Mouse (Mus musculus) bone marrow macrophage, adult 2 months (primary cell): ENCODE measurements at regions not wholly inside any gene's neighbourhood (a gene's known extent, or its start where the extent isn't known, plus 50 kb on each side); places are given as distances from the start of the nearest gene placed in this dataset.
"Not testable (repeated sequence)": the region's sequence is repeated elsewhere in the genome, so short reads cannot be mapped to it uniquely, and the experiment has no call there.

ENCODE experiments used
- H3K27ac ChIP-seq: 2 replicates; pipeline ENCODE4 v1.5.1; 2012; ENCODE audit warnings: low read depth, low read length; ENCODE audit not compliant: insufficient read depth
- H3K4me1 ChIP-seq: 2 replicates; pipeline ENCODE4 v1.6.1; 2012; ENCODE audit warnings: low read length; ENCODE audit not compliant: control insufficient read depth, insufficient read depth
- H3K4me3 ChIP-seq: 2 replicates; pipeline ENCODE4 v1.5.1; 2012; ENCODE audit warnings: mild to moderate bottlenecking, low read length, moderate library complexity; ENCODE audit not compliant: insufficient read depth
- CTCF ChIP-seq: IDR thresholded peaks from 2 replicates; pipeline ENCODE4 v1.5.1; 2012; ENCODE audit warnings: low read depth, mild to moderate bottlenecking, low read length, moderate library complexity
- POLR2A ChIP-seq: IDR thresholded peaks from 2 replicates; pipeline ENCODE4 v1.6.1; 2012; ENCODE audit warnings: mild to moderate bottlenecking, low read depth, low read length, borderline replicate concordance

GRCm38 (mm10) chr12:20802027-20802426 is 188.2 kb upstream of the Asap2 start:
- H3K4me3 ChIP-seq, H3K27ac ChIP-seq, H3K4me1 ChIP-seq: not testable (repeated sequence)

- H3K27ac ChIP-seq, H3K4me1 ChIP-seq, H3K4me3 ChIP-seq: not testable (repeated sequence)
Observed at GRCm38 (mm10) chr12:20805466-20805865, 184.8 kb upstream of the Asap2 start.

DNA sequence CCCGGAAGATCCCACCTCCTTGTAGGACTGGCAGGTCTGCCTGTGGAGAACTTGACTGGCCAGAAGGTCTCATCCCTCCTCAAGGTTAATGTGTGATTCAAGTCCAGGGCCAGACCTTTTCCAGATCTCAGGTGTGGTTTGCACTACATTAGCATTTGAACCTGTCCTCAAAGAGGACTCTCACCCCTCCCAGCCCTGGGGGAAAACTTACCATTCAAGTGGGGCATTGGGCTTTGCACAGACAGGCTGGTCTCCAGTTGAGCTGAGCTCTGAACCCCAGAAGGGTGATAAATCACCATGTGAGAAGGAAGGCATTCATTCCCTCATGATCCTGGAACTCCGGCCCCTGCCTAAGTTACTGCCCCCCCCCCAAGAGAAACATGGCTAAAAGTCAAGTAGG is 183.6 kb upstream of the Asap2 start:
- Histone ChIP-seq H3K4me1 (no peaks in the 10 kb centered on the region), H3K27ac (no peak overlapping the region), H3K4me3 (no peak overlapping the region)
- no peak for TF ChIP-seq CTCF
- no peak for TF ChIP-seq POLR2A

GRCm38 (mm10) chr12:20813836-20814235 is 176.4 kb upstream of the Asap2 start:
- not testable (repeated sequence) for H3K4me3 ChIP-seq, H3K27ac ChIP-seq, H3K4me1 ChIP-seq

- not testable (repeated sequence) for H3K27ac ChIP-seq, H3K4me3 ChIP-seq, H3K4me1 ChIP-seq
Observed at GRCm38 (mm10) chr12:20815121-20815520, 175.1 kb upstream of the Asap2 start.

DNA sequence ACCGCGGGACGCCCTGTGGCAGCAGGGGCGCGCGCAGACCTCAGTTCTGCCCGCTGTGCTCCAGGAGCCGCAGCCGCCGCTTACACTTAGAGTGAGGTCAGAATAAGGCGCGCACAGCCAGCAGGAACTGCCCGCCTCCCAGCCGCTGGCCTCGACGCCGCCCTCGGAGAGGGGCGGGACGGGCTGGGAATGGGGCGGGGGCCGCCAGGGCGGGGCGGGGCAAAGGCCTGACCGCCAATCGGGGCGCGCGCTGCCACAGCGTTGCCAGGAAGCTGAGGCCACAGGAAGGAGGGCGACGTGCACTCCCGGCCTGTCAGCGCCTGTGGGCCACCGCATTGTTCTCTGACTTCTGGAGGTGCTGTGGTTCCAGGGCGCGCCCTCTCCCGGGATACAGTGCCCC is 174.7 kb upstream of the Asap2 start:
- Histone ChIP-seq H3K27ac (no peak overlapping the region), H3K4me3 (no peak overlapping the region), H3K4me1 (no peaks in the 10 kb centered on the region)
- TF ChIP-seq POLR2A (no peak), CTCF (no peak)

DNA sequence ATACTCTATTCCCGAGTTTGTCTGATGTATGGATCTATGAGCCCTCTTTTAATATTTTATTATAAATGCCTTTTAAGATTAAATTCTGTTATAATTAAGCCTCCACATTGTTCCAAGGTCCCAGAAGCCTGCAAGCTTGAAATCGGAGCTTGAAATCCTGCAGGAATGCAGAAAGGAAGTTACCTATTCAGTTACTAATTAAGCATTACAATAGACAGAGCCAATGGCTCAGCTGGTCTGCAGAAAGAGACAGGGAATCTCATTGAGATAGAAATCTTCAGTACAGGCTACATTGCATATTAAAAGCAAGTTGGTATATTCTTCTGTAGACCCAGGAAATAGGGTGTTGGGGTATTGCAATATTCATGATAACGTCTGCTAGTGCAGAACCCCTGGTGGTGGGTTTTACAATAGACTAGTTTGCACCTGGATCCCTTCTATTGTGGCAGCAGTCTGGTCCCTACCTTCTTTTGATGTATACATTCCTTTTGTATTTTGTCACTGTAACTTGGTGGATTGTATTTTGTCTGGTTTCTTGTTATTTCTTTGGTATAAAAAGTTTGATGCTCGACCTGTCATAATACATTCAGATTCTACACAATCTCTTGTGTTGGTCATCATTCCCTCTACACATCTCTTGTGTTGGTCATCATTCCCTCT is 146.5 kb upstream of the Asap2 start:
- not testable (repeated sequence) for H3K4me3 ChIP-seq, H3K4me1 ChIP-seq

DNA sequence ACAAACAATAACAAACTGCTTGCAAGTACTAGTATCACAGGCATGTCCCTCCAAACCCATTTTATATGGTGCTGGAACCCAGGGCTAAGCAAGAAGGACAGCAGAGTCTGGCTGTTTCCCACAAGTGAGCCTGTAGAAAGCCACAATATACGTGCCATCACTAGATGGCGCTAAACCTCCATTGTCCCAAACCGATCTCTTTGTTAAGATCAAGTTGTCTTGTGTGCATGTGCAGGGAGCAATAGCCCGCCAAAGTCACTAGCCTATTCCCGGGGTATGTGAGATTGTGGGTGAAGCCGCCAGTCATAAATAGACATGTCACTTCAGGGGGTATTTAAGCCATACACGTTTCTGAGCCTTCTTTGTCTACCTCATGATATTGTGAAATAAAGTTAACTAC is 145.4 kb upstream of the Asap2 start:
- H3K4me3 ChIP-seq, H3K4me1 ChIP-seq, H3K27ac ChIP-seq: not testable (repeated sequence)

More for the DNA sequence above, 146.5 kb upstream of the Asap2 start:
- H3K27ac ChIP-seq = not testable (repeated sequence)

GRCm38 (mm10) chr12:20845297-20845696 is 145.0 kb upstream of the Asap2 start:
- TF ChIP-seq CTCF (no peak), POLR2A (no peak)
- Histone ChIP-seq H3K27ac (no peak overlapping the region), H3K4me3 (no peak overlapping the region), H3K4me1 (no peaks in the 10 kb centered on the region)

DNA sequence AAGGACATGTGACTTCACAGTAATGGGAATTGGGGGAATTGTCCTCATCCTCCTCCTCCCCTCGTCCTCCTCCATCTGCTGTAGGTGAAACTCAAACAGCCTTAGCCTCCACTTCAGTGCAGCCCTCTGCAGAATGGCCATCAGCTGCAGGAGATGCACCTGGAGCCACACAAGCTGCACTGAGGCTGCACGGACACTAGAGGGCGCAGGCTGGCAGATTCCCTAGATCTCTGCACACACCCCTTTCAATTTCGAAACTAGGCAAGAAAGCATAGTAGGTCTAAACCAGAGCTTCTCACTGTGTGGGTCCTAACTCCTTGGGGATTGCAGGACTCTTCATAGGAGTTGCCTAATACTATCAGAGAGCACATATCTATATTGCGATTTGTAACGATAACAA is 106.2 kb upstream of the Asap2 start:
- H3K4me1 ChIP-seq, H3K4me3 ChIP-seq, H3K27ac ChIP-seq: not testable (repeated sequence)
- peak; percentile 25; the same call in 1 of the 2 replicates for TF ChIP-seq CTCF

- not testable (repeated sequence) for H3K4me1 ChIP-seq, H3K27ac ChIP-seq
- peak overlapping the region; percentile 87 for H3K4me3 ChIP-seq
Observed at GRCm38 (mm10) chr12:20920653-20921397, 69.4 kb upstream of the Asap2 start.

GRCm38 (mm10) chr12:20921398-20922023 is 68.7 kb upstream of the Asap2 start:
- H3K4me1 ChIP-seq, H3K27ac ChIP-seq: not testable (repeated sequence)
- H3K4me3 ChIP-seq = peak overlapping the region; percentile 54

DNA sequence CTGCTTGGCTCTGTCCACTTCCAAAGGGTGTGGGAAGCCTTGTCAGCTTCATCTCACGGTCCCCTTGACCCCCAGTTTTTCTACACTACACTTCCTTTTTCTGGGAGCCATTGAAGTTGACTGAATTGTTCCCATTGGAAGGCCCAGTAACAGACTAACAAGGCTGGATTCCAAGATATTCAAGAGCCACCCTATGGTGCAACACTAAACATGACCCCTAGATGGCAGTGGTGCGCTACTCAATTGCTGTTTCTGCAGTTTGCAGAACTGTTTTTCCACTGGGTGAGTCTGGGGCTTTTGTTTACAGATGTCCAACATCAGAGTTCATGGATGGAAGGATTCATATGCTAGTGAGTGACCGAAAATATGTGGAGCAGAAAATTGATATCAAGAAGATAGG is 61.3 kb upstream of the Asap2 start:
- not testable (repeated sequence) for H3K4me3 ChIP-seq, H3K4me1 ChIP-seq, H3K27ac ChIP-seq
